Mouse (Mus musculus): ENCODE data around the gene Gramd4. TPM values are rescaled to one million over a fixed set of nuclear protein-coding genes. Genes with fewer than 3 reads are reported as not detected.
A peak's percentile ranks its signal among the peaks of the same experiment; 100 is the strongest.

The Gramd4 gene
- polyA plus RNA-seq, 1 experiment from 2014 or later, result 17.4 TPM

- WGBS, result 38% methylated on average over 18 of the region's 18 CpGs
- 0 out of 2 replicates have a peak, but pooled peaks have one; percentile 26 for ATAC-seq (replicated peaks; ENCODE audit: low FRiP score)
These were observed 77.7 kb downstream of the Gramd4 start for GRCm38 (mm10) chr15:86134941-86135783.

DNA sequence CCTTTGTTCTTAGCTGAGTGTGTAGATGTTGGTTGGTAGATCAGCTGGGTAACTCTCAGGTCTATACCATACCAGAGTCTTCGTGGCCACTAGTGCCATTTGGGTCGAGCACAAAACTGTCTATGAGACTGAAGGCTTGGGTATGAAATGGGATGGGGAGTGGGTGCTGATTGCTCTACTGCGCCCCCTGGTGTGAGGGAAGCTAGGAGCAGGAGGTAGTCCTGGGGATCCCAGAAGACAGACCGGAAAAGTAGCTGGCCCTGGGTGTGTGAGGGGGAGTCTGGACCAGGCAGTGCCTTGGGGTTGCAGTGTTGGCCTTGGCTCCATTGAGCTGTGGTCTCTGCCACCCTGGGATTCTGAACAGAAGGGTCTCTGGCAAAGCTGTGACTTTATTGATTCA lies 80.1 kb downstream of the Gramd4 start:
- no peak for ATAC-seq (replicated peaks; ENCODE audit: low FRiP score)
- no peak overlapping the region for H3K4me2 ChIP-seq
- H3K4me3 ChIP-seq (replicated peaks), result no peak overlapping the region
- H3K36me3 ChIP-seq, result peaks cover 52% of the 10 kb centered on the region
- no peak overlapping the region for H3K27ac ChIP-seq
- peaks cover 2% of the 10 kb centered on the region; the same call in 1 of the 2 replicates for H3K4me1 ChIP-seq
- 71% methylated on average over 4 of the region's 4 CpGs for WGBS
- H3K9me3 ChIP-seq (replicated peaks), result no peaks in the 10 kb centered on the region
- no peak overlapping the region for H3K9ac ChIP-seq
- no peaks in the 10 kb centered on the region for H3K27me3 ChIP-seq

More at GRCm38 (mm10) chr15:86134941-86135783, 77.7 kb downstream of the Gramd4 start:
- Histone ChIP-seq H3K4me3 (replicated peaks) (no peak overlapping the region), H3K4me1 (peaks cover 2% of the 10 kb centered on the region; the same call in 1 of the 2 replicates), H3K27ac (no peak overlapping the region), H3K9me3 (replicated peaks) (no peaks in the 10 kb centered on the region), H3K4me2 (no peak overlapping the region), H3K36me3 (peaks cover 53% of the 10 kb centered on the region), H3K9ac (no peak overlapping the region), H3K27me3 (no peaks in the 10 kb centered on the region)

DNA sequence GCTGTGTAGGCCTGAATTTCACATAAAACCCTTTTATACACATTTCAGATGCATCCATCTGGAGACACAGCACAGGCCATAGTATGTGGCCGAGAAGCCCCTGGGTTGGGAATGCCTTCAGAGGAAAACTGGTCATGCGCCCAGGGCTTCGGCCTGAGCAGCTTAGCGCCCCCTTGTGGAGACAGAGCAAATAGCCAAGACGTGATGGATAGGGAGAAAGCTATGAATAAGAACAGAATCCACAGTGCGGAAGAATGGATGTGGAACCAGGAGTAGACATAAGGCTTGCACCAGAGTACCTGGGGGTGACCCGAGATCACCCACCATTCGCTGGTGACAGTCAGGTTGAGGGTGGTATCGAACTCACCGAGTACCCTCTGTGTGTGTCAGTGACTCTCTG lies 82.8 kb downstream of the Gramd4 start:
- Histone ChIP-seq H3K4me3 (replicated peaks) (no peak overlapping the region), H3K4me1 (no peaks in the 10 kb centered on the region; the same call in 1 of the 2 replicates), H3K27ac (no peak overlapping the region), H3K4me2 (no peak overlapping the region), H3K9me3 (replicated peaks) (no peaks in the 10 kb centered on the region), H3K36me3 (peaks cover 56% of the 10 kb centered on the region), H3K9ac (no peak overlapping the region), H3K27me3 (no peaks in the 10 kb centered on the region)
- peak; percentile 30; the same call in 1 of the 2 replicates for ATAC-seq (replicated peaks; ENCODE audit: low FRiP score)
- WGBS, result 38% methylated on average over 10 of the region's 10 CpGs

DNA sequence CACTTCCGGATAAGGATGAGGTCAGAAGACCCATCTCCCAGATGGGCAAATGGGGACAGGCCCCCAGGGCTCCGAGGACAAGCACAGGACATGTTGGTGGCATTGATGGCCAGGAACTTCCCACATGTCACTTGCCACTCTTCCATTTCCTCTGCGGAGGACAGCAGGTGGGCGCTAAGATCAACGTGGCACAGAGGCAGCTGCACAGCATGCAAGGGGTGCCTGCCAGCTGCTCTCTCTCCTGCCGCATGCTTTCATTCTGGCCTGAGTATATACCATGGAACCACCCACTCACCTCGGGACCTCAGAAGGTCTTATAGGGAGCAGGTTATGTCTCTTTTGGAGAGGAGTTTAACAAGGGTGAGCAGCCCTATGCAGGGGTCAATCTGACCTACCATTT lies 87.1 kb downstream of the Gramd4 start:
- 81% methylated on average over 7 of the region's 7 CpGs for whole genome bisulfite sequencing
- Histone ChIP-seq H3K9me3 (replicated peaks) (no peaks in the 10 kb centered on the region), H3K4me2 (no peak overlapping the region), H3K4me1 (no peaks in the 10 kb centered on the region), H3K27ac (no peak overlapping the region), H3K36me3 (peaks cover 57% of the 10 kb centered on the region), H3K9ac (no peak overlapping the region), H3K4me3 (replicated peaks) (no peak overlapping the region), H3K27me3 (no peaks in the 10 kb centered on the region)
- ATAC-seq (replicated peaks; ENCODE audit: low FRiP score), result no peak

GRCm38 (mm10) chr15:86145046-86145445 lies 87.6 kb downstream of the Gramd4 start:
- WGBS, result 84% methylated on average over 7 of the region's 7 CpGs
- Histone ChIP-seq H3K9ac (no peak overlapping the region), H3K27me3 (no peaks in the 10 kb centered on the region)

GRCm38 (mm10) chr15:86146922-86147321 lies 89.4 kb downstream of the Gramd4 start:
- no peak for ATAC-seq (replicated peaks; ENCODE audit: low FRiP score)

More at GRCm38 (mm10) chr15:86145046-86145445, 87.6 kb downstream of the Gramd4 start:
- no peak for ATAC-seq (replicated peaks; ENCODE audit: low FRiP score)
- H3K4me2 ChIP-seq, result no peak overlapping the region
- H3K9me3 ChIP-seq (replicated peaks), result no peaks in the 10 kb centered on the region
- no peak overlapping the region for H3K4me3 ChIP-seq (replicated peaks)
- no peaks in the 10 kb centered on the region for H3K4me1 ChIP-seq
- H3K36me3 ChIP-seq, result peaks cover 56% of the 10 kb centered on the region
- no peak overlapping the region for H3K27ac ChIP-seq

GRCm38 (mm10) chr15:86150593-86150992 lies 93.1 kb downstream of the Gramd4 start:
- Histone ChIP-seq H3K4me2 (no peak overlapping the region), H3K4me1 (no peaks in the 10 kb centered on the region), H3K27me3 (no peaks in the 10 kb centered on the region), H3K27ac (no peak overlapping the region), H3K9me3 (replicated peaks) (no peaks in the 10 kb centered on the region), H3K36me3 (peaks cover 44% of the 10 kb centered on the region), H3K4me3 (replicated peaks) (no peak overlapping the region), H3K9ac (no peak overlapping the region)
- ATAC-seq (replicated peaks; ENCODE audit: low FRiP score), result no peak
- WGBS, result 87% methylated on average over 4 of the region's 4 CpGs

More at GRCm38 (mm10) chr15:86146922-86147321, 89.4 kb downstream of the Gramd4 start:
- H3K9me3 ChIP-seq (replicated peaks), result no peaks in the 10 kb centered on the region
- H3K27ac ChIP-seq, result no peak overlapping the region
- H3K4me2 ChIP-seq, result no peak overlapping the region
- H3K27me3 ChIP-seq, result no peaks in the 10 kb centered on the region
- no peak overlapping the region for H3K9ac ChIP-seq
- no peak overlapping the region for H3K4me3 ChIP-seq (replicated peaks)
- no peaks in the 10 kb centered on the region for H3K4me1 ChIP-seq
- peaks cover 50% of the 10 kb centered on the region for H3K36me3 ChIP-seq
- WGBS, result 81% methylated on average over 8 of the region's 8 CpGs

DNA sequence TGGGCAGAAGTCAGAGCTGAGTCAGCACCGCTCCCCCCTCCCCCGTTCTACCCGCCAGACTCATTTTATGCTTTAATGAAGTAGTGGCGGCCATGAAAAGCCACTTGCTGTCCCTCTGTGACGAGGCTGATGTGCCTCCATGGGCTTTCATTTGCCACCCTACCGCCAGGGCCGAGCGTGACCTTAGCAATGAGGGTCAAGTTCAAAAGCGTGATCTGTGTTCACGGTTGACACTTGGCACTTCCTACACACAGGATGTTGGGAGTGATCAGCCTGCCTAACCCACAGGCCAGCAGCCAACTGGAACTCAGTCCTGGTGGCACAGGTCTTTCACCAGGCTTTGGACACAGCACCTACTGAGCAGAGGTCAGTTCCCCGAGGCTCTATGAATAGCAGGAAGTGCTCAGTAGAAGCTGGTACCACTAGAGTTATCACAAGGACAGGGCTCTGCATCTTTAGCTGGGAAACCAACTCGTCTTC lies 96.0 kb downstream of the Gramd4 start:
- Histone ChIP-seq H3K27ac (no peak overlapping the region), H3K36me3 (peaks cover 44% of the 10 kb centered on the region), H3K27me3 (no peaks in the 10 kb centered on the region), H3K4me3 (replicated peaks) (no peak overlapping the region), H3K9ac (no peak overlapping the region), H3K4me2 (no peak overlapping the region), H3K9me3 (replicated peaks) (no peaks in the 10 kb centered on the region), H3K4me1 (no peaks in the 10 kb centered on the region)
- no peak for ATAC-seq (replicated peaks; ENCODE audit: low FRiP score)
- WGBS, result 83% methylated on average over 12 of the region's 12 CpGs

DNA sequence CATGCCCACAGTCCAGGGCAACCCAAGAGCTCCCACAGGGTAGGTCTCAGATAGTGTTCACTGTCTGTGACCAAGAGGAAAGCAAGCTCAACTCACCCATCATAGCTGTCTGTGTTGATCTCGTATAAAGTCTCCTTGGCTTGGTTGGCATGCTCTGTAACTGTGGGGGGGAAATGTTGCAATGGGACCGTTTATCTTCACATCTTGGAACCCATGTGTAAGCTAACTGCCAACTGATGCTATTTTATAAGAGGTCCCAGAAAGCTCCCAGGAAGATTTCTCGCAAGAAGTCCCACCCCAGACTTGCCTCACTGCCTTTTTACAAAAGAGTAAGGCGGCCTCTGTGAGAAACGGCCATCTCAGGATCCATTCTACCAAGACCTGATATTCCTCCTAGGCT lies 99.0 kb downstream of the Gramd4 start:
- peaks cover 6% of the 10 kb centered on the region; the same call in 1 of the 2 replicates for H3K4me1 ChIP-seq
- 74% methylated on average over 5 of the region's 5 CpGs for WGBS
- no peak overlapping the region for H3K4me2 ChIP-seq
- peaks cover 34% of the 10 kb centered on the region for H3K36me3 ChIP-seq
- H3K27ac ChIP-seq, result no peak overlapping the region
- H3K27me3 ChIP-seq, result no peaks in the 10 kb centered on the region
- ATAC-seq (replicated peaks; ENCODE audit: low FRiP score), result no peak
- no peaks in the 10 kb centered on the region for H3K9me3 ChIP-seq (replicated peaks)
- H3K4me3 ChIP-seq (replicated peaks), result no peak overlapping the region
- H3K9ac ChIP-seq, result no peak overlapping the region

DNA sequence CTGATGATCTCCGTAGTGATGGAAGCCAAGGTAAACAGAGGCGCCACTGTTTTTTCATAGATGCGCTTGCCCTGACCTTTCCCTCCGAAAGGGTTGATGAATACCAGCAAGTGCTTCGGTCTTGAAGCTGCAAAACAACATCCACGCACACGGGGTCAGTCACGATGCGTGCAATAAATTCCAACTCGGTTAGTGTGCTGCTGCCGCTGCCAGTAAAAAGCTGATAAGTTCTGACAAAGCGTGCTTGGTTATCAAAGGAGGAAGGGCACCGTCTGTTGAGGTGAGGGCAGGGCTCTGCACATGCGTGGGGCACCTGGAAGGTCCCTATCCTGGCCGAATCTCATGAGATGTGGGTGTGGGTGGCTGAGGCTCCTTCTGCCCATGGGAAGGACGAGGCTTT lies 101.6 kb downstream of the Gramd4 start:
- no peaks in the 10 kb centered on the region for H3K27me3 ChIP-seq
- no peaks in the 10 kb centered on the region for H3K9me3 ChIP-seq (replicated peaks)
- H3K27ac ChIP-seq, result no peak overlapping the region
- WGBS, result 62% methylated on average over 16 of the region's 16 CpGs
- peaks cover 31% of the 10 kb centered on the region for H3K36me3 ChIP-seq
- no peak for ATAC-seq (replicated peaks; ENCODE audit: low FRiP score)
- H3K9ac ChIP-seq, result no peak overlapping the region
- H3K4me1 ChIP-seq, result peaks cover 6% of the 10 kb centered on the region; the same call in 1 of the 2 replicates
- no peak overlapping the region for H3K4me2 ChIP-seq
- no peak overlapping the region for H3K4me3 ChIP-seq (replicated peaks)

DNA sequence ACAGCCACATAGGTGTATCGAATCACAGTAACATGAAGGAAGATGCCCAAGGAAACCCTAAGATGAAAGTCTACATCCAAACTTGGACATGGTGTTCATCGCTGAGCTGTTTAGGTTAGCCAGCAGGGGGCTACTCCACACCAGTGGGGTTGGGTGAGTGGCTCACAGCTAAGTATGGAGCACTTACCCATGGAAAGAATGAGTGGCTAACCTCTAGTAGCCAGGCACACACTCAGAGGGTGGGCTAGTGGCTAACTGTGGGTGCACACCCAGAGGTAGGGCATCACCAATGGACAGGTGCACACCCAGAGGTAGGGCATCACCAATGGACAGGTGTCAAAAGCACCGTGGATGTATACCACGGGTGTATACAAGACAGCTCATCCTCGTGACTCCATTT lies 102.2 kb downstream of the Gramd4 start:
- Histone ChIP-seq H3K4me2 (no peak overlapping the region), H3K4me3 (replicated peaks) (no peak overlapping the region), H3K27me3 (no peaks in the 10 kb centered on the region), H3K4me1 (peaks cover 6% of the 10 kb centered on the region; the same call in 1 of the 2 replicates), H3K36me3 (peaks cover 24% of the 10 kb centered on the region), H3K9ac (no peak overlapping the region), H3K9me3 (replicated peaks) (no peaks in the 10 kb centered on the region), H3K27ac (no peak overlapping the region)
- WGBS, result 91% methylated on average over 5 of the region's 5 CpGs
- ATAC-seq (replicated peaks; ENCODE audit: low FRiP score), result no peak

- H3K4me3 ChIP-seq (replicated peaks), result no peak overlapping the region
- H3K27me3 ChIP-seq, result no peaks in the 10 kb centered on the region
- no peak overlapping the region for H3K27ac ChIP-seq
- peaks cover 6% of the 10 kb centered on the region; the same call in 1 of the 2 replicates for H3K4me1 ChIP-seq
- ATAC-seq (replicated peaks; ENCODE audit: low FRiP score), result no peak
- peaks cover 16% of the 10 kb centered on the region for H3K36me3 ChIP-seq
- 66% methylated on average over 10 of the region's 10 CpGs for WGBS
- H3K9ac ChIP-seq, result no peak overlapping the region
- H3K9me3 ChIP-seq (replicated peaks), result no peaks in the 10 kb centered on the region
- H3K4me2 ChIP-seq, result no peak overlapping the region
These were observed 103.4 kb downstream of the Gramd4 start for GRCm38 (mm10) chr15:86160906-86161305.

Measured in kidney, embryonic 15.5 days (tissue).